Mouse (Mus musculus): ENCODE data around the gene Myt1l.

DNA sequence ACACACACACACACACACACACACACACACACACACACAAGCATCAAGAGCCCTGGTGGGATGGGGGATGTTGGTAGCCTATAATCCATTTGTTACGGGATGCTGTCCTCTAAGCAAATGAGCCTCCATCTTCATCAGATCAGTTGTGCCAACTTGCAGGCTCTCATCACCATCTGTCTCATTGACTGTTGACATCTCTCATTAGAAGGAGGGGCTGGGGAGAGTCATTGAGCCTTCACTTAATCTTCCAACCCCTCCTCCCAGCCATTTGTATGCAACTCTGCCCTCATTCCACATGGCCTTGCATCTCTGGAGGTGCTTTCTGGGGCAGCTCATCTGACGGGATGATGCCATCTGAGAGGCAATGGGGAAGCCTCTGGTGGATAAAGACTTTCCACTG, 200.1 kb downstream of the Myt1l start:
- no peak for TF ChIP-seq EP300 (IDR thresholded peaks at IDR 0.05; ENCODE audit: low read depth)
- TF ChIP-seq CTCF (IDR thresholded peaks at IDR 0.05; ENCODE audit: low read depth): no peak

All from heart, postnatal 0 days (tissue).